Mouse (Mus musculus) heart, embryonic 14.5 days (tissue): ENCODE results near the gene Armc9. TPM values are rescaled to one million over a fixed set of nuclear protein-coding genes. Genes with fewer than 3 reads are reported as not detected.

Experiments
- ATAC-seq: fragments of 200-750 bp; cut with Nextera tagmentation; 2 replicates; pipeline ENCODE4 v1.8.0; 2017; ENCODE audit warnings: low read depth, moderate TSS enrichment; ENCODE audit not compliant: insufficient number of reproducible peaks, insufficient read depth, low FRiP score
- H3K27ac ChIP-seq, 2 experiments: fragments of 200-500 bp in 1 of 2; fragments of 300-500 bp in 1 of 2; sonication (generic) in 1 of 2; replicated peaks in 1 of 2; 2 replicates each; pipeline ENCODE4 v1.5.1; 2012 to 2014; ENCODE audit warnings: low read depth in 2 of 2, low read length in 2 of 2, control low read depth in 1 of 2, mild to moderate bottlenecking in 1 of 2, mixed read lengths in 1 of 2; ENCODE audit not compliant: control insufficient read depth in 1 of 2, insufficient read depth in 1 of 2
- H3K27me3 ChIP-seq: fragments of 300-500 bp; sonication (generic); 2 replicates; pipeline ENCODE4 v1.6.1; 2014; ENCODE audit warnings: mild to moderate bottlenecking, low read length, control low read depth; ENCODE audit not compliant: control insufficient read depth, insufficient read depth
- H3K36me3 ChIP-seq: fragments of 300-500 bp; sonication (generic); 2 replicates; pipeline ENCODE4 v1.6.1; 2014; ENCODE audit warnings: mild to moderate bottlenecking, control low read depth, low read length, mixed read lengths; ENCODE audit not compliant: control insufficient read depth, insufficient read depth
- H3K4me1 ChIP-seq, 2 experiments: fragments of 200-500 bp in 1 of 2; fragments of 300-500 bp in 1 of 2; sonication (generic) in 1 of 2; 2 replicates each; pipeline ENCODE4 v1.6.1; 2012 to 2014; ENCODE audit warnings: low read length in 2 of 2, control low read depth in 1 of 2, mixed read lengths in 1 of 2; ENCODE audit not compliant: control insufficient read depth in 2 of 2, insufficient read depth in 2 of 2
- H3K4me2 ChIP-seq: fragments of 300-500 bp; sonication (generic); 2 replicates; pipeline ENCODE4 v1.6.1; 2014; ENCODE audit warnings: mild to moderate bottlenecking, low read length
- H3K4me3 ChIP-seq, 2 experiments: fragments of 200-500 bp in 1 of 2; fragments of 300-500 bp in 1 of 2; sonication (generic) in 1 of 2; 2 replicates each; pipeline ENCODE4 v1.5.1; 2012 to 2014; ENCODE audit warnings: low read length in 2 of 2, mild to moderate bottlenecking in 2 of 2, control low read depth in 1 of 2, low read depth in 1 of 2, moderate library complexity in 1 of 2; ENCODE audit not compliant: control insufficient read depth in 1 of 2, insufficient read depth in 1 of 2
- H3K9ac ChIP-seq: fragments of 300-500 bp; sonication (generic); 2 replicates; pipeline ENCODE4 v1.6.1; 2014; ENCODE audit warnings: mild to moderate bottlenecking, low read length
- H3K9me3 ChIP-seq: fragments of 300-500 bp; sonication (generic); 2 replicates; pipeline ENCODE4 v1.6.1; 2016; ENCODE audit warnings: low read length, control low read depth; ENCODE audit not compliant: control insufficient read depth
- WGBS: fragments of 180-500 bp; shearing (Covaris S2); extraction: QIAGEN DNeasy Blood & Tissue Kit; methylation state at CpG from one replicate; pipeline ENCODE4 v1.1.7; 2014; 5-methylcytosine and 5-hydroxymethylcytosine counted together
- polyA plus RNA-seq: library from polyadenylated mRNA; unstranded; fragments of >200 nt; fragmentation: Nextera tagmentation; extraction: Ambion mirVana; gene quantifications from 2 replicates; pipeline ENCODE4 v1.2.1, GENCODE M21; 2014

The Armc9 gene
- polyA plus RNA-seq, 1 experiment from 2014 or later = 11.9 TPM

DNA sequence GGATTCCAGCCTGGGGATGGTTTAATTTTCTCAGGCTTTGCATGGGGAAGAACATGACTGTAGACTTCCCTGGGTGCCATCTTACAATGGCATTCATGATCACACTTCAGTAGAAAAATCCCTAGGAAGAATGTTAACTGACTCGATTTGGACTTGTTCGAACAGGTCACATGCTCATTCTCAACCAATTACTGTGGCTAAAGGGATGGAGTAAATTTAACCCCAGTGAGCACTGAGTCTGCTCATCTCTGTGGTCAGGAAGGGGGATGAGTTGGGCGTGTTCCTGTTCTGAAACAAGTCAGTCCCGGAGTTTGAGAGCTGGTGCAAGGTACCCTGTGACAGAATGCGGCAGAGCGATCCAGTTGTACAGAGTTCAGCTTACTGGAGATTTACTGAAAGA is 3.7 kb upstream of the Armc9 start:
- Histone ChIP-seq H3K36me3 (no peaks in the 10 kb centered on the region), H3K9ac (no peak overlapping the region), H3K4me1 (peaks cover 6 to 10% of the 10 kb centered on the region in 2 experiments; a peak in 2 of 4 replicates), H3K27ac (no peak overlapping the region; a peak in 1 of 4 replicates), H3K4me2 (no peak overlapping the region), H3K27me3 (no peaks in the 10 kb centered on the region), H3K4me3 (no peak overlapping the region), H3K9me3 (no peaks in the 10 kb centered on the region)
- 72% methylated on average over 6 of the region's 6 CpGs for WGBS
- ATAC-seq = no peak

GRCm38 (mm10) chr1:86151376-86151775 is 3.2 kb upstream of the Armc9 start:
- Histone ChIP-seq H3K36me3 (no peaks in the 10 kb centered on the region), H3K27me3 (no peaks in the 10 kb centered on the region), H3K9ac (no peak overlapping the region), H3K27ac (no peak overlapping the region; a peak in 1 of 4 replicates), H3K4me2 (no peak overlapping the region), H3K4me1 (peaks cover 6 to 10% of the 10 kb centered on the region in 2 experiments; a peak in 2 of 4 replicates), H3K9me3 (no peaks in the 10 kb centered on the region), H3K4me3 (no peak overlapping the region)
- no peak for ATAC-seq
- 52% methylated on average over 7 of the region's 7 CpGs for WGBS

DNA sequence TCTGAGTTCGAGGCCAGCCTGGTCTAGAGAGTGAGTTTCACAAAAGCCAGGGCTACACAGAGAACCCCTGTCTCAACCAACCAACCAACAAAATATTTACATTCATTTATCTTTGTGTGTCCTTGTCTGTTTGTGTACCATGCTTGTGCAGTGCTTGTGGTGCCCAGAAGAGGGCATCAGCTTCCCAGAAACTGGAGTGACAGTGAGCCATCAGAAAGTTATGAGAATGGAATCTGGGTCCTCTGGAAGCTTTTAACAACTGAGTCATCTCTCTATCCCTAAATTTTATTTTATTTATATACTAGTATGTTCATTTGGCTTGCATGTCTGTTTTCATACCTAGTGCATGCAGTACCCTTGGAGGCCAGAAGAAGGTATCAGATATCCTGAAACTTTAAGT is 2.0 kb upstream of the Armc9 start:
- Histone ChIP-seq H3K9ac (no peak overlapping the region), H3K4me1 (peaks cover 6 to 10% of the 10 kb centered on the region in 2 experiments; a peak in 2 of 4 replicates), H3K4me2 (no peak overlapping the region), H3K4me3 (no peak overlapping the region), H3K27ac (no peak overlapping the region), H3K27me3 (no peaks in the 10 kb centered on the region), H3K36me3 (no peaks in the 10 kb centered on the region), H3K9me3 (no peaks in the 10 kb centered on the region)
- 100% methylated on average over 1 of the region's 1 CpGs for WGBS
- no peak for ATAC-seq

GRCm38 (mm10) chr1:86154824-86155164 is 214 bp downstream of the Armc9 start:
- Histone ChIP-seq H3K4me3 (peak overlapping the region; percentile 76 to 80), H3K27ac (no peak overlapping the region), H3K9ac (peak overlapping the region; percentile 81), H3K4me1 (peaks cover 6 to 10% of the 10 kb centered on the region in 2 experiments; a peak in 2 of 4 replicates), H3K4me2 (peak overlapping the region; percentile 83), H3K36me3 (0 out of 2 replicates have a peak, but pooled peaks cover 3% of the 10 kb centered on the region), H3K27me3 (no peaks in the 10 kb centered on the region), H3K9me3 (no peaks in the 10 kb centered on the region)
- 0% methylated on average over 18 of the region's 18 CpGs for WGBS
- no peak for ATAC-seq

DNA sequence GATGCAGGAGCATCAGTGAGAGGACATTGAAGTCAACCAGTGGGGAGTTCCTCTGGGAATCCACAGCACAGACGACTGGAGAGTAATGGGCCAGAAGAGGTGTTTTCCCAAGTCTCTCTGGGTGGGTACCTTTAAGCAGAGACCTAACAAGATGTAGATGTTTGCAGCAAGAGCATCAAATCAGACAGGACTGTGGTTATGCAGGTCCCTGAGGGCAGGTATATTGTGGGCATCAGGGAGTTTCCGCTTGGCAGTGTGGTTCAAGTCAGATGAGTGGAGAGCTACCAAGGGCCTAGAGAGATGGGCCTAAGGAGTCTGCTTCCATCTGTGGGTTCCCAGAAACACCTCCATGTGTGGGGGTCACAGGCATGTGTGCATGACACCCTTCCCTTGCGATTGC is 1.5 kb downstream of the Armc9 start:
- no peaks in the 10 kb centered on the region for H3K9me3 ChIP-seq
- peaks cover 15% of the 10 kb centered on the region; the same call in 1 of the 2 replicates for H3K36me3 ChIP-seq
- WGBS = 69% methylated on average over 3 of the region's 3 CpGs
- no peak overlapping the region for H3K4me2 ChIP-seq
- H3K27ac ChIP-seq = no peak overlapping the region
- no peak overlapping the region for H3K4me3 ChIP-seq
- H3K4me1 ChIP-seq = peaks cover 4 to 10% of the 10 kb centered on the region in 2 experiments; a peak in 2 of 4 replicates
- no peak for ATAC-seq
- H3K9ac ChIP-seq = no peak overlapping the region; the same call in 1 of the 2 replicates
- H3K27me3 ChIP-seq = no peaks in the 10 kb centered on the region

DNA sequence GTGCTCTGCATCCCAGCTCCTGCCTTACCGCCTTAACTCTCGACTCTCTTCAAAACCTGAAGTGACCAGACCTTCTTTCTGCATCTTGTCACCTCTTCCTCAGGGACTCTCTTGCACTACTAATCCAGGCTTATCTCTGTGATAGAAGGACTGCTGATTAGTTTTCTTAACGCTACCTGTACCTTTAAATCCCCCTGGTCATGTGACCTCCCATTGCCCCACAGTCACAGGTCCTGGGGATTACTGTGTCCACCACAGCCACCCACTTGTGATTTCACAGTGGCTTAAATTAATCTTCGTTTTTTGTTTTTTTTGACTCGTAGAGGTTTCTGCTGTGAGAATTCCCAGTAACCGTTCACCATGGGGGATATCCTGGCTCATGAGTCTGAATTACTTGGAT is 2.0 kb downstream of the Armc9 start:
- Histone ChIP-seq H3K9ac (no peak overlapping the region), H3K4me2 (no peak overlapping the region), H3K27ac (no peak overlapping the region), H3K4me1 (peaks cover 3 to 12% of the 10 kb centered on the region in 2 experiments; a peak in 2 of 4 replicates), H3K36me3 (peaks cover 20% of the 10 kb centered on the region), H3K27me3 (no peaks in the 10 kb centered on the region), H3K9me3 (no peaks in the 10 kb centered on the region), H3K4me3 (no peak overlapping the region)
- 72% methylated on average over 6 of the region's 6 CpGs for WGBS
- ATAC-seq = no peak

DNA sequence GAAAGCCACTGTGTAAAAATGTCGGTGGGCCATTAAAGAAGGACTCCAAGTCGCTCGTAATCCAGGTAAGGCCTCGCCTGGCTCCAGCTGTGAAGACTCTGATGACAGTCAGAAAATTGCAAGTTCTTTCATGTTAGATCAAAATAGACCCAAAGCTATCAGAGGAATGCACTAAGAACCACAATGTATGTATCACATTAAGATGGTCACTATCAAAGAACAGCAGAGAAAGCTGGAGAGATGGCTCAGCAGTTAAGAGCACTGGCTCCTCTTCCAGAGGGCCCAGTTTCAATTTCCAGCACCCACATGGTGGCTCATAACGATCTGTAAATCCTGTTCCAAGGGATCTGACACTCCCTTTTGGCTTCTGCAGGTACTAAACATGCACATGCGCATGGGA is 5.5 kb downstream of the Armc9 start:
- ATAC-seq = no peak
- H3K9me3 ChIP-seq = no peaks in the 10 kb centered on the region
- peaks cover 0 to 6% of the 10 kb centered on the region in 2 experiments; a peak in 1 of 4 replicates for H3K4me1 ChIP-seq
- H3K4me2 ChIP-seq = no peak overlapping the region
- 96% methylated on average over 6 of the region's 6 CpGs for WGBS
- no peak overlapping the region for H3K4me3 ChIP-seq
- H3K27ac ChIP-seq = no peak overlapping the region
- no peak overlapping the region for H3K9ac ChIP-seq
- no peaks in the 10 kb centered on the region for H3K27me3 ChIP-seq
- peaks cover 42% of the 10 kb centered on the region for H3K36me3 ChIP-seq

DNA sequence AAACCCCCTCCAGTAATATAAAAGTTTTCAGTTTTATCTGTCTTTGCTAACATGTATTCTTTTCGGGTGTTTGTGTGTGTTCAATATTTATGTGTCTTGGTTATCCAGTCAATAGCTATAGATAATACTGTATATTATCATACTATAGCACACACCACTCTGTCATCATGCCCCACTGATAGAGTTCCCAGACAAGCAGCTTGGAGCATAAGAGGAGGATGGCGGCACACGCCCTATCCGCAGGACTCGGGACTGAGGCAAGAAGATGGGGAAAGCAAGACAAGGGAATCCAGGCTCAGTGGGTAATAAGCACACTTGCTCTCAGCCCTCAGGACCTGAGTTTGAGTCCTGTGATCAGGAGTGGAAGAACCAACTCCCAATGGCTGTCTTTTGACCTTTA is 5.9 kb downstream of the Armc9 start:
- 91% methylated on average over 5 of the region's 5 CpGs for WGBS
- Histone ChIP-seq H3K36me3 (peaks cover 46% of the 10 kb centered on the region), H3K9me3 (no peaks in the 10 kb centered on the region), H3K4me3 (no peak overlapping the region), H3K27ac (no peak overlapping the region), H3K9ac (no peak overlapping the region), H3K4me1 (0 out of 4 replicates have a peak, but pooled peaks cover 0 to 2% of the 10 kb centered on the region in 2 experiments), H3K4me2 (no peak overlapping the region), H3K27me3 (no peaks in the 10 kb centered on the region)
- no peak for ATAC-seq
